Comparison of ENCODE assay signal across 8 mouse cellular contexts in genomic region chr5:144125979-144126755, GRCm38 (mm10). TPM values are rescaled to one million over a fixed set of nuclear protein-coding genes. Genes with fewer than 3 reads are reported as not detected.
DNase-seq lines count a peak whose midpoint lies in the region; ATAC-seq and TF ChIP-seq lines count a peak whose summit lies in the region.

No protein-coding gene starts in this region.

- no peak overlapping the region for H3K4me2 ChIP-seq in hindbrain, embryonic 15.5 days
- H3K4me2 ChIP-seq in stomach, embryonic 16.5 days (ENCODE audit: low read depth, low read length): no peak overlapping the region
- no peak overlapping the region for H3K4me2 ChIP-seq in intestine, postnatal 0 days (replicated peaks; ENCODE audit: low read depth)

- H3K9ac ChIP-seq in hindbrain, embryonic 15.5 days: no peak overlapping the region
- no peak overlapping the region for H3K9ac ChIP-seq in stomach, embryonic 16.5 days (ENCODE audit: low read length)
- no peak overlapping the region for H3K9ac ChIP-seq in intestine, postnatal 0 days (ENCODE audit: low read depth, low read length)

- no peak overlapping the region for H3K4me3 ChIP-seq in G1E (ENCODE audit: low read depth, low read length)
- H3K4me3 ChIP-seq in hindbrain, embryonic 15.5 days: no peak overlapping the region
- H3K4me3 ChIP-seq in stomach, embryonic 16.5 days (replicated peaks; ENCODE audit: low read length): no peak overlapping the region
- no peak overlapping the region for H3K4me3 ChIP-seq in intestine, postnatal 0 days (ENCODE audit: low read depth, low read length)

- 0 out of 2 replicates have a peak overlapping the region, but pooled peaks have one; percentile 31 for H3K27ac ChIP-seq in hindbrain, embryonic 15.5 days (replicated peaks)
- peak overlapping the region; percentile 39; the same call in 1 of the 2 replicates for H3K27ac ChIP-seq in stomach, embryonic 16.5 days (ENCODE audit: low read length)
- H3K27ac ChIP-seq in intestine, postnatal 0 days (ENCODE audit: low read depth, low read length): no peak overlapping the region

- 80% methylated on average over 9 of the region's 9 CpGs for WGBS in hindbrain, embryonic 15.5 days
- WGBS in stomach, embryonic 16.5 days: 75% methylated on average over 9 of the region's 9 CpGs
- WGBS in intestine, postnatal 0 days: 87% methylated on average over 9 of the region's 9 CpGs

- H3K27me3 ChIP-seq in G1E (ENCODE audit: insufficient read depth, low read length): no peaks in the 10 kb centered on the region
- H3K27me3 ChIP-seq in hindbrain, embryonic 15.5 days: no peaks in the 10 kb centered on the region
- H3K27me3 ChIP-seq in stomach, embryonic 16.5 days (ENCODE audit: control insufficient read depth, insufficient read depth, low read length): no peaks in the 10 kb centered on the region
- no peaks in the 10 kb centered on the region for H3K27me3 ChIP-seq in intestine, postnatal 0 days (replicated peaks; ENCODE audit: control insufficient read depth, insufficient read depth, low read length)

- TF ChIP-seq CTCF in G1E (IDR thresholded peaks at IDR 0.05; ENCODE audit: low read depth, low read length): no peak
- TF ChIP-seq CTCF in intestine, postnatal 0 days (IDR thresholded peaks at IDR 0.05; ENCODE audit: low read depth): no peak

- H3K9me3 ChIP-seq in G1E (replicated peaks): no peaks in the 10 kb centered on the region
- no peaks in the 10 kb centered on the region for H3K9me3 ChIP-seq in hindbrain, embryonic 15.5 days
- H3K9me3 ChIP-seq in stomach, embryonic 16.5 days (replicated peaks; ENCODE audit: control insufficient read depth, low read length): no peaks in the 10 kb centered on the region
- no peaks in the 10 kb centered on the region for H3K9me3 ChIP-seq in intestine, postnatal 0 days (ENCODE audit: control insufficient read depth)

- ATAC-seq in G1E (ENCODE audit: extremely low read depth, insufficient number of reproducible peaks, low FRiP score, poor library complexity, severe bottlenecking): peak; percentile 34
- no peak for ATAC-seq in hindbrain, embryonic 15.5 days (ENCODE audit: low FRiP score, low read depth)
- ATAC-seq in stomach, embryonic 16.5 days (ENCODE audit: insufficient read depth, low FRiP score): peak; percentile 53; the same call in 1 of the 2 replicates
- no peak for ATAC-seq in erythroid progenitor cell, adult 5-6 weeks (replicated peaks; ENCODE audit: low FRiP score, poor library complexity, severe bottlenecking)
- no peak for ATAC-seq in intestine, postnatal 0 days

- DNase-seq in layer of hippocampus, adult 9-11 months: peak; percentile 27
- no peak for DNase-seq in layer of hippocampus, adult 18-20 months (ENCODE audit: low spot score in 2 of 2)
- no peak for DNase-seq in G1E (ENCODE audit: low spot score)
- DNase-seq in neural tube, embryonic 10.5 days (ENCODE audit: extremely low spot score, low spot score): no peak

- peaks cover 53% of the 10 kb centered on the region for H3K36me3 ChIP-seq in G1E (replicated peaks)
- no peaks in the 10 kb centered on the region for H3K36me3 ChIP-seq in hindbrain, embryonic 15.5 days
- H3K36me3 ChIP-seq in stomach, embryonic 16.5 days (ENCODE audit: control insufficient read depth, insufficient read depth, low read length): no peaks in the 10 kb centered on the region
- peaks cover 21% of the 10 kb centered on the region; the same call in 1 of the 2 replicates for H3K36me3 ChIP-seq in intestine, postnatal 0 days (ENCODE audit: control insufficient read depth, insufficient read depth)

- peaks cover 20% of the 10 kb centered on the region for H3K4me1 ChIP-seq in G1E (ENCODE audit: insufficient read depth, low read depth, low read length)
- H3K4me1 ChIP-seq in hindbrain, embryonic 15.5 days (replicated peaks): peaks cover 11% of the 10 kb centered on the region; the same call in 1 of the 2 replicates
- H3K4me1 ChIP-seq in stomach, embryonic 16.5 days (ENCODE audit: control insufficient read depth, insufficient read depth, low read length): no peaks in the 10 kb centered on the region
- no peaks in the 10 kb centered on the region for H3K4me1 ChIP-seq in intestine, postnatal 0 days (replicated peaks; ENCODE audit: control insufficient read depth, insufficient read depth, low read length)

RNA-seq across cellular contexts. Expression of gene Lmtk2, which starts 25.9 kb away (rescaled TPM):
- 10 to 100 TPM; 94.4 to 98.9 TPM for total RNA-seq in layer of hippocampus, adult 18-20 months (2021)
- total RNA-seq in G1E (2014; fragmentation: Nextera tagmentation) (26.1 and 29.0 TPM in 2 replicates), G1E (2017) (10.6 and 11.7 TPM in 2 replicates)
- polyA plus RNA-seq in G1E (2012): 8.5 and 9.3 TPM in 2 replicates
- polyA plus RNA-seq in hindbrain, embryonic 15.5 days (2015; fragmentation: Nextera tagmentation; extraction: Ambion mirVana): 9.3 and 10.2 TPM in 2 replicates
- 6.5 TPM in 2 replicates for polyA plus RNA-seq in stomach, embryonic 16.5 days (2015; fragmentation: Nextera tagmentation; extraction: Ambion mirVana)
- total RNA-seq in erythroid progenitor cell, adult 5-6 weeks (2015; ENCODE audit: low replicate concordance): 17.3 and 23.9 TPM in 2 replicates
- 23.1 and 25.4 TPM in 2 replicates for total RNA-seq in erythroid progenitor cell, adult 5-6 weeks (2017; ENCODE audit: low replicate concordance)
- polyA plus RNA-seq in intestine, postnatal 0 days (2015; fragmentation: Nextera tagmentation; extraction: Ambion mirVana): 4.9 and 5.8 TPM in 2 replicates

Comparison
In these comparisons a context has a peak if more than half of its experiments do, and no peak if none do; other contexts are left out.
1. ATAC-seq: peak in G1E (single experiment) and stomach, embryonic 16.5 days (single experiment); none in hindbrain, embryonic 15.5 days (single experiment), erythroid progenitor cell, adult 5-6 weeks (single experiment) and intestine, postnatal 0 days (single experiment).